Mouse (Mus musculus) embryonic fibroblast, embryonic 13.5 days (primary cell): ENCODE measurements around the gene Tank. TPM values are rescaled to one million over a fixed set of nuclear protein-coding genes. Genes with fewer than 3 reads are reported as not detected.

ENCODE experiments used
- H3K27ac ChIP-seq: 2 replicates; pipeline ENCODE4 v1.5.1; 2012; ENCODE audit warnings: low read length, control low read depth, inconsistent platforms; ENCODE audit not compliant: insufficient read depth
- H3K4me1 ChIP-seq: 2 replicates; pipeline ENCODE4 v1.6.1; 2011; ENCODE audit warnings: low read length; ENCODE audit not compliant: control insufficient read depth, insufficient read depth
- H3K4me3 ChIP-seq: 2 replicates; pipeline ENCODE4 v1.5.1; 2011; ENCODE audit warnings: mild to moderate bottlenecking, control low read depth, low read length; ENCODE audit not compliant: insufficient read depth
- CTCF ChIP-seq: IDR thresholded peaks from 2 replicates; pipeline ENCODE4 v1.5.1; 2011; ENCODE audit warnings: mild to moderate bottlenecking, control low read depth, low read length, moderate library complexity, borderline replicate concordance; ENCODE audit not compliant: insufficient read depth
- POLR2A ChIP-seq: IDR thresholded peaks from 2 replicates; pipeline ENCODE4 v1.6.1; 2011; ENCODE audit warnings: low read depth, mild to moderate bottlenecking, control low read depth, low read length, moderate library complexity
- polyA plus RNA-seq: library from polyadenylated mRNA; stranded (reverse); fragments of >200 nt; gene quantifications from 2 replicates; pipeline ENCODE4 v1.2.4, GENCODE M21; 2011; ENCODE audit warnings: low read depth; ENCODE audit not compliant: missing spikeins, insufficient read length

The Tank gene
- polyA plus RNA-seq, 1 experiment = 54.7 TPM

- H3K27ac ChIP-seq = 0 out of 2 replicates have a peak overlapping the region, but pooled peaks have one; percentile 5
- no peak for TF ChIP-seq POLR2A
- no peak overlapping the region for H3K4me3 ChIP-seq
- no peaks in the 10 kb centered on the region; the same call in 1 of the 2 replicates for H3K4me1 ChIP-seq
These were observed 22.6 kb upstream of the Tank start for GRCm38 (mm10) chr2:61555825-61556224.

GRCm38 (mm10) chr2:61556639-61557038 is 21.7 kb upstream of the Tank start:
- H3K27ac ChIP-seq = no peak overlapping the region
- no peak for TF ChIP-seq POLR2A
- TF ChIP-seq CTCF = no peak
- H3K4me3 ChIP-seq = no peak overlapping the region
- H3K4me1 ChIP-seq = no peaks in the 10 kb centered on the region; the same call in 1 of the 2 replicates

- TF ChIP-seq CTCF (no peak), POLR2A (no peak)
- H3K27ac ChIP-seq = no peak overlapping the region
- no peaks in the 10 kb centered on the region; the same call in 1 of the 2 replicates for H3K4me1 ChIP-seq
- H3K4me3 ChIP-seq = no peak overlapping the region
These were observed 20.4 kb upstream of the Tank start for GRCm38 (mm10) chr2:61557848-61558471.

GRCm38 (mm10) chr2:61561058-61561457 is 17.3 kb upstream of the Tank start:
- no peak overlapping the region for H3K4me3 ChIP-seq
- TF ChIP-seq CTCF (no peak), POLR2A (no peak)
- H3K4me1 ChIP-seq = no peaks in the 10 kb centered on the region; the same call in 1 of the 2 replicates
- no peak overlapping the region for H3K27ac ChIP-seq

- Histone ChIP-seq H3K4me1 (no peaks in the 10 kb centered on the region), H3K4me3 (no peak overlapping the region), H3K27ac (no peak overlapping the region)
- TF ChIP-seq CTCF = no peak
- TF ChIP-seq POLR2A = no peak
These were observed 15.2 kb upstream of the Tank start for GRCm38 (mm10) chr2:61563202-61563601.

GRCm38 (mm10) chr2:61567045-61567783 is 11.2 kb upstream of the Tank start:
- H3K4me1 ChIP-seq = no peaks in the 10 kb centered on the region

GRCm38 (mm10) chr2:61569181-61569580 is 9.2 kb upstream of the Tank start:
- Histone ChIP-seq H3K4me3 (no peak overlapping the region), H3K4me1 (no peaks in the 10 kb centered on the region), H3K27ac (no peak overlapping the region)
- TF ChIP-seq POLR2A (no peak), CTCF (no peak)

More at GRCm38 (mm10) chr2:61567045-61567783, 11.2 kb upstream of the Tank start:
- H3K27ac ChIP-seq = no peak overlapping the region
- TF ChIP-seq POLR2A (no peak), CTCF (no peak)
- no peak overlapping the region for H3K4me3 ChIP-seq

- TF ChIP-seq POLR2A = no peak
- TF ChIP-seq CTCF = no peak
- no peaks in the 10 kb centered on the region; the same call in 1 of the 2 replicates for H3K4me1 ChIP-seq
- no peak overlapping the region for H3K4me3 ChIP-seq
- H3K27ac ChIP-seq = no peak overlapping the region
These were observed 6.9 kb upstream of the Tank start for GRCm38 (mm10) chr2:61571343-61571955.

GRCm38 (mm10) chr2:61576497-61576896 is 1.9 kb upstream of the Tank start:
- Histone ChIP-seq H3K27ac (no peak overlapping the region), H3K4me1 (peaks cover 7% of the 10 kb centered on the region), H3K4me3 (no peak overlapping the region)
- TF ChIP-seq POLR2A (no peak), CTCF (no peak)

GRCm38 (mm10) chr2:61576928-61577695 is 1.3 kb upstream of the Tank start:
- no peak overlapping the region for H3K4me3 ChIP-seq
- no peak overlapping the region for H3K27ac ChIP-seq
- H3K4me1 ChIP-seq = peaks cover 7% of the 10 kb centered on the region
- TF ChIP-seq POLR2A = no peak
- no peak for TF ChIP-seq CTCF
